Mouse (Mus musculus): ENCODE data around the gene Ccr3. TPM values are rescaled to one million over a fixed set of nuclear protein-coding genes. Genes with fewer than 3 reads are reported as not detected.
A peak's percentile ranks its signal among the peaks of the same experiment; 100 is the strongest.
"Not testable (repeated sequence)": the region's sequence is repeated elsewhere in the genome, so short reads cannot be mapped to it uniquely, and the experiment has no call there.

The Ccr3 gene
- polyA plus RNA-seq, 1 experiment, result not detected

- Histone ChIP-seq H3K9me3 (ENCODE audit: control insufficient read depth, low read length) (no peaks in the 10 kb centered on the region), H3K27me3 (ENCODE audit: control insufficient read depth) (no peaks in the 10 kb centered on the region), H3K36me3 (ENCODE audit: control insufficient read depth) (no peaks in the 10 kb centered on the region), H3K4me1 (ENCODE audit: control insufficient read depth) (peaks cover 24% of the 10 kb centered on the region), H3K4me3 (replicated peaks) (no peak overlapping the region)
- no peak for TF ChIP-seq GATA1 (IDR thresholded peaks at IDR 0.05; ENCODE audit: low read length)
Observed at GRCm38 (mm10) chr9:124037707-124038106, 15.9 kb downstream of the Ccr3 start.

- Histone ChIP-seq H3K27me3 (ENCODE audit: control insufficient read depth) (no peaks in the 10 kb centered on the region), H3K4me3 (replicated peaks) (no peak overlapping the region), H3K36me3 (ENCODE audit: control insufficient read depth) (no peaks in the 10 kb centered on the region), H3K9me3 (ENCODE audit: control insufficient read depth, low read length) (no peaks in the 10 kb centered on the region), H3K4me1 (ENCODE audit: control insufficient read depth) (peaks cover 24% of the 10 kb centered on the region)
- TF ChIP-seq GATA1 (IDR thresholded peaks at IDR 0.05; ENCODE audit: low read length) (no peak), TAL1 (IDR thresholded peaks at IDR 0.05; ENCODE audit: low read length) (no peak)
Observed at GRCm38 (mm10) chr9:124038158-124038582, 16.4 kb downstream of the Ccr3 start.

GRCm38 (mm10) chr9:124038949-124039348, 17.2 kb downstream of the Ccr3 start:
- TF ChIP-seq TAL1 (IDR thresholded peaks at IDR 0.05; ENCODE audit: low read length), result no peak
- no peak for TF ChIP-seq GATA1 (IDR thresholded peaks at IDR 0.05; ENCODE audit: low read length)
- Histone ChIP-seq H3K4me3 (replicated peaks) (no peak overlapping the region), H3K27me3 (ENCODE audit: control insufficient read depth) (no peaks in the 10 kb centered on the region), H3K9me3 (ENCODE audit: control insufficient read depth, low read length) (no peaks in the 10 kb centered on the region), H3K36me3 (ENCODE audit: control insufficient read depth) (no peaks in the 10 kb centered on the region), H3K4me1 (ENCODE audit: control insufficient read depth) (peaks cover 24% of the 10 kb centered on the region)

- H3K4me3 ChIP-seq (replicated peaks), result no peak overlapping the region
- H3K9me3 ChIP-seq (ENCODE audit: control insufficient read depth, low read length), result no peaks in the 10 kb centered on the region
- peaks cover 27% of the 10 kb centered on the region for H3K4me1 ChIP-seq (ENCODE audit: control insufficient read depth)
- no peak for TF ChIP-seq GATA1 (IDR thresholded peaks at IDR 0.05; ENCODE audit: low read length)
- no peak for TF ChIP-seq TAL1 (IDR thresholded peaks at IDR 0.05; ENCODE audit: low read length)
- no peaks in the 10 kb centered on the region for H3K27me3 ChIP-seq (ENCODE audit: control insufficient read depth)
- no peaks in the 10 kb centered on the region for H3K36me3 ChIP-seq (ENCODE audit: control insufficient read depth)
Observed at GRCm38 (mm10) chr9:124040932-124041331, 19.2 kb downstream of the Ccr3 start.

GRCm38 (mm10) chr9:124053532-124053931, 31.8 kb downstream of the Ccr3 start:
- no peak overlapping the region for H3K4me3 ChIP-seq (replicated peaks)
- TF ChIP-seq GATA1 (IDR thresholded peaks at IDR 0.05; ENCODE audit: low read length) (no peak), TAL1 (IDR thresholded peaks at IDR 0.05; ENCODE audit: low read length) (no peak)
- no peaks in the 10 kb centered on the region; the same call in 1 of the 2 replicates for H3K27me3 ChIP-seq (ENCODE audit: control insufficient read depth)
- no peaks in the 10 kb centered on the region for H3K9me3 ChIP-seq (ENCODE audit: control insufficient read depth, low read length)
- H3K36me3 ChIP-seq (ENCODE audit: control insufficient read depth), result no peaks in the 10 kb centered on the region
- H3K4me1 ChIP-seq (ENCODE audit: control insufficient read depth), result peaks cover 7% of the 10 kb centered on the region

GRCm38 (mm10) chr9:124056158-124056709, 34.5 kb downstream of the Ccr3 start:
- TF ChIP-seq GATA1 (IDR thresholded peaks at IDR 0.05; ENCODE audit: low read length) (no peak), TAL1 (IDR thresholded peaks at IDR 0.05; ENCODE audit: low read length) (no peak)
- Histone ChIP-seq H3K36me3 (ENCODE audit: control insufficient read depth) (no peaks in the 10 kb centered on the region), H3K27me3 (ENCODE audit: control insufficient read depth) (no peaks in the 10 kb centered on the region), H3K9me3 (ENCODE audit: control insufficient read depth, low read length) (no peaks in the 10 kb centered on the region), H3K4me1 (ENCODE audit: control insufficient read depth) (peaks cover 21% of the 10 kb centered on the region), H3K4me3 (replicated peaks) (no peak overlapping the region)

GRCm38 (mm10) chr9:124059660-124060352, 38.0 kb downstream of the Ccr3 start:
- TF ChIP-seq TAL1 (IDR thresholded peaks at IDR 0.05; ENCODE audit: low read length) (no peak), GATA1 (IDR thresholded peaks at IDR 0.05; ENCODE audit: low read length) (no peak)
- H3K9me3 ChIP-seq (ENCODE audit: control insufficient read depth, low read length), result no peaks in the 10 kb centered on the region
- no peaks in the 10 kb centered on the region for H3K27me3 ChIP-seq (ENCODE audit: control insufficient read depth)
- peaks cover 38% of the 10 kb centered on the region for H3K4me1 ChIP-seq (ENCODE audit: control insufficient read depth)
- no peak overlapping the region for H3K4me3 ChIP-seq (replicated peaks)
- no peaks in the 10 kb centered on the region for H3K36me3 ChIP-seq (ENCODE audit: control insufficient read depth)

- H3K9me3 ChIP-seq (ENCODE audit: control insufficient read depth, low read length); H3K27me3 ChIP-seq (ENCODE audit: control insufficient read depth); H3K36me3 ChIP-seq (ENCODE audit: control insufficient read depth); H3K4me3 ChIP-seq (replicated peaks): not testable (repeated sequence)
- peaks cover 34% of the 10 kb centered on the region for H3K4me1 ChIP-seq (ENCODE audit: control insufficient read depth)
- TF ChIP-seq TAL1 (IDR thresholded peaks at IDR 0.05; ENCODE audit: low read length), result peak; percentile 4; the same call in 1 of the 3 replicates
Observed at GRCm38 (mm10) chr9:124061474-124062432, 40.0 kb downstream of the Ccr3 start.

- Histone ChIP-seq H3K4me3 (replicated peaks) (no peak overlapping the region), H3K4me1 (ENCODE audit: control insufficient read depth) (peaks cover 23% of the 10 kb centered on the region), H3K27me3 (ENCODE audit: control insufficient read depth) (no peaks in the 10 kb centered on the region), H3K9me3 (ENCODE audit: control insufficient read depth, low read length) (no peaks in the 10 kb centered on the region), H3K36me3 (ENCODE audit: control insufficient read depth) (no peaks in the 10 kb centered on the region)
- no peak for TF ChIP-seq GATA1 (IDR thresholded peaks at IDR 0.05; ENCODE audit: low read length)
- TF ChIP-seq TAL1 (IDR thresholded peaks at IDR 0.05; ENCODE audit: low read length), result no peak
Observed at GRCm38 (mm10) chr9:124066572-124067103, 44.9 kb downstream of the Ccr3 start.

Data from erythroblast, embryonic 14.5 days (primary cell).